Mouse (Mus musculus): ENCODE results near the gene Gm20388. TPM values are rescaled to one million over a fixed set of nuclear protein-coding genes. Genes with fewer than 3 reads are reported as not detected.

Gene Gm20388
- polyA plus RNA-seq (2014; fragmentation: Illumina TruSeq; extraction: RNeasy Lipid Tissue Mini Kit (QIAGEN cat#74804); ENCODE audit: low read depth, low replicate concordance): 24.8 TPM

DNA sequence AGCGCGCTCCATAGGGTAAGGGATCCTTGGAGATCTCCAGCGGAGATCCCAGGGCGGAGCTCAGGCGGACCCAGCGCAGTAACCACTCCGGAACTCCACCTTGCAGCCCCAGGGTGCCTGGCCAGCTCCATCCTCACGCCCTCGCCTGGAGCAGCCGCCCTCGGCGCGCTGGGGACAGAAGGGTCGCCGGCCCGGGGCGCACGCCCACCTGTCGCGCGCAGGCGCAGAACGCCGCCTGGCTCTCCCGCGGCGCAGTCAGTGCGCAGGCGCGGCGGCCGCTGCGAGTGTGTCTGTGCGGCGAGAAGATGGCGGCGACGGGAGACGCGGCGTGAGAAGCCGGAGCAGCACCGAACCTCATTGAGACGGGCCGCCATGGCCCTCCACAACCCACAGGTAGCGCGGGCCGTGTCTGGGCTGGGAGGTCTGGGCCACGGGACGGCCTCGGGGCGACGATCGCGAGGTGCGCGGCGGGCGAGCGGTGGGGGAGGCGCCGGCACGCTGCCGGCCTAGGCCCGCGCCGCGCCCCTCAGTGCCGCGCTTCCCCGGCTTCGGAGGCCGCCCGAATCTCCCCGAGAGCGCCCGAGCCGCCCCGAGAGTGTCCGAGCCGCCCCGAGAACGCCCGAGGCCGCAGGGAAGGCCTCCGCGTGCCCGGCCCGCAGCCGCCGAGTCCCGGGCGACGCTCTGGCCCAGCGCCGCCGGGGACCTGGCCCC, at the start of gene Gm20388:
Gm20388 (plus strand) TSS at position 295 of the 711 bp plus-strand sequence.

DNA sequence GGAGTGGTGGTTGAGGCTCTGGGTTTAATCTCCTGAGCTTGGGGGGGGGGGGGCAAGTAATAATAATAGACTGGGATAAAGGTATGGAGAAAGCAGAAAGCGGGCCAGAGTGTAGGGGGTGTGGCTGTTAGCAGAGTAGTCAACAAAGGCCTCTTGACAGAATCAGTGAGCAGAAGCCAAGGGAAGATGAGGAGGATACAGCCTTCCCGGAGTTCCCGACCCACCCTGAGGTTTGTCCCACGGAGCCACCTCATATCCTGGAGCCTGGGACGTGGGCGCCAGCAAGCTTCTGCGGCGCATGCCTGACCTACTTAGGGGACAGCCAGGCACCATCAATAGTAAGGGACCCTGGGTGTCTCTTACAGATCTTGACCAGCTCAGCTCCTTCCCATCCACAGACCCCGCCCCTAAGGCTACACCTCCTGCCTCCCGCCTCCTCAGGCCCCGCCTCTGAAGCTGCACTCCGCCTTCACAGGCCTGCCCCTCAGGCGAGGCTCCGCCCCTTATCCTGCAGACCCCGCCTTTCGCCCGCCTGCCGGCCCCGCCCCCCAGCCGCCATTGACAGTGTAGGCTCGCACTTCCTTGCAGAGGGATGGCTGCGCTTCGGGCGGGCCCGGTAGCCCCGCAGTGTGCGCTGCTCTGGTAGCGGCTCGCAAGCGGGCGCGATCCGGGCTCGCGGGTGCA, 48.8 kb upstream of the Gm20388 start, which contains the start of gene Klhl36:
Klhl36 (plus strand) TSS at position 561 of the 684 bp plus-strand sequence.

DNA sequence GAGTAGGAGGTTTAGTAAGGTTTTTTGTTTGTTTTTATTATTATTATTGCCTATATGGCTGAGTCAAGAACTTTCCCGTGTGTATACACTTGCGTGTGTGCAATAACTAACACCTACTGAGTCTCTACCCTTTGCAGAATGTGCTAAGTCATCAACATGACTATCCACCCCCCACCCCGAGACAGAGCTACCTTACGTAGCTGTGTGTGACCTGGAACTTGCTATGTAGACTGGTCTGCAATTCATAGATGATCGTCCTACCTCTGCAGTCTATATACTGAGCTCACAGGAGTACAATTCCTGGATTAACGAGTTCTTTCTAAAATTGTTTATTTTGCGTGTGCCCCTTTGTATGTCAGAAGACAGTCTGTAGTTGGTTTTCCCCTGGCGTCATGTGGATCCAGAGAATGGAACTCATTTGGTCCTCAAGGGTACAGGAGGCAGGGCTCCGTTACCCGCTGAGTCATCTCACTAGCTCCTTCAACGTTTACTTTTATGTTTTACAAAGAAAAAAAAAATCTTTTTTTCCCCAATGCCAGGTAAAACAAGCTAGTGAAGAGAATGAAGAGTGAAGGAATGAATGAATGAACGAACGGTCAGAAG, 596 bp upstream of the Gm20388 start, which contains the start of gene Usp10:
Usp10 (plus strand) TSS at position 417 of the 603 bp plus-strand sequence.

DNA sequence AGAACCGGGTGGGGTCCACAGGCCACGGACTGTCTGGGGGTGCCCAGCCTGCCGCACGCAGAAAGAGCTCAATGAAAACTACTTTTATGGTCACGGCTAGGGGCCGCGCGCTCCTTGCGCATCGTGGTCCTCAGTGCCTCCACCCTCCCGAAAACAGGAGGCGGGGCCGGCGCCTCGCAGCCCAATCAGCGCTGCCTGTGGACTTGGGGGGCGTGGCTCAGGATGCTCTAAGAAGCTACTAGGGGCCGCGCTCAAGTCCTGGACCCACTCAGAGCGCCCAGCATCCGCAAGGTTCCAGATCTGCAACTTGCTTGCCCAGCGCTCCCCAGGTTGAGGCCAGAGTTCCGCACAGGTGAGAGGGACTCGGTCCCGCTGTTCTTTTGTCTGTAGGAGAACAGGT, 81.6 kb downstream of the Gm20388 start, which contains the start of gene Crispld2:
Crispld2 (plus strand) TSS at position 190 of the 400 bp plus-strand sequence.

DNA sequence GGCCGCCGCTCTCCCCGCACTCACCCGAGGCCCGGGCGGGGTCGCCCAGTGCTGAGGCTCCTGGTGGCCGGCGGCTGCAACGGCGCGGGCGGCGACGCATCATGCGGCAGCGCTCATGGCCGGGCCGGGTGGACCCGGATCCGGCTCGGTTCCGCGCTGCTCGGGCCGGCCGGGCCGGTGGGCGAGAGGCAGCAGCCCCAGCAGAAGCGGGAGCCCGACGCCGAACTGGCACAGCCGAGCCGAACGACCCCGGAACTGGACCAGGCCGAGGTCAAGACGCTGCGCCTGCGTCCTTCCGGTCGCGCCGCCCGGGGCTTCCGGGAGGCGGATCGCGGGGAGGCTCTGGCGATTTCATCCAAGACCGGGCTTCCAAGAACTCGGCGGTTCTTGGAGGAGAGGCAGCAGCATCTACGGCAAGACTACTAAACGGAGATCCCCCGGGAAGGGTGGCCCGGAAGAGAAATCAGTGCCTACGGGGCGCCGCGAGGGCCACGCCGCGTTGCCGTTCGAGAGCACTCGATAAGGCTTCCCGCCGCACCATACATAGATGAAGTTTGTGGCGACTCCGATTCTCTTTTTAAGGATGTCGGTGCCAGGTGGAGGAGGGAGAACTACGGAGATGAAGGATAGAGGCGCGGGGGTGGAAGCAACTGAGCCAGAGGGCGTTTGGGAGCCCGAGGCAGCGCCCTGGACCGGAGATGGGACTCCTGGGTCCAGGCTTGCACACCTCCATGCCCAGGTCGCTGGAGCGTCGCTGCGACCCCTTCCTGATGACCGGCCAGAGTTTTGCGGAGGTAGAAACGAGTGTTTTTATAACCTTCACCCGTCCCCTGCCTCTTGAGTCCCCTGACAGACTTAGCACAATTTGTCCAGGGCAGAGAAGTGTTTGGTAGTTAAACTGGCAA, 190.7 kb downstream of the Gm20388 start, which contains the start of gene Zdhhc7:
Zdhhc7 (minus strand) TSS at position 415 of the 905 bp plus-strand sequence.

DNA sequence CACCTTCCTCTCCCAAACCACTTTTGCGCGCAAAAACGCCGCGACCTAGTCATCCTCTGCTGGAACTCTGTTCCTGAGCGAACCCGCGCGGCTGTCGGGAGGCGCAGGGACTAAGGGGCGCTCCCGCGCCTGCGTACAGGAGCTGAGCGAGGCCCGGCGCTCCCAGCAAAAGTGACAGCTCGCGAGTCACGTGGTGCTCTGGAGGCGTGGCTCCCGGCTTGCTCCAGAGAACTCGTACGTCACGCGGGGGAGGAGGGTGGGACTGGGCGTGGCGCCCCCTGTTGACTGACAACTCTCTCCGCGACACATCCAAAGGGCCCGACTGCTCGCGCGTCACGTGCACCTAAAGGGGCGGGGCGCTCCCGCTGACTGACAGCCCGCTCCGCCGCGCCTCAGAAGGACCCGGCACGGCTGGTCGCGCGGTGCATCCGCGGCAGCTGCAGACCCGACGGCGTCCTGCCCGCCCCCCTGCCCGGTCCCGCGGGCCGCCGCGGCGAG, 203.2 kb downstream of the Gm20388 start, which contains the start of gene 6430548M08Rik:
6430548M08Rik (plus strand) TSS at position 395 of the 498 bp plus-strand sequence.

DNA sequence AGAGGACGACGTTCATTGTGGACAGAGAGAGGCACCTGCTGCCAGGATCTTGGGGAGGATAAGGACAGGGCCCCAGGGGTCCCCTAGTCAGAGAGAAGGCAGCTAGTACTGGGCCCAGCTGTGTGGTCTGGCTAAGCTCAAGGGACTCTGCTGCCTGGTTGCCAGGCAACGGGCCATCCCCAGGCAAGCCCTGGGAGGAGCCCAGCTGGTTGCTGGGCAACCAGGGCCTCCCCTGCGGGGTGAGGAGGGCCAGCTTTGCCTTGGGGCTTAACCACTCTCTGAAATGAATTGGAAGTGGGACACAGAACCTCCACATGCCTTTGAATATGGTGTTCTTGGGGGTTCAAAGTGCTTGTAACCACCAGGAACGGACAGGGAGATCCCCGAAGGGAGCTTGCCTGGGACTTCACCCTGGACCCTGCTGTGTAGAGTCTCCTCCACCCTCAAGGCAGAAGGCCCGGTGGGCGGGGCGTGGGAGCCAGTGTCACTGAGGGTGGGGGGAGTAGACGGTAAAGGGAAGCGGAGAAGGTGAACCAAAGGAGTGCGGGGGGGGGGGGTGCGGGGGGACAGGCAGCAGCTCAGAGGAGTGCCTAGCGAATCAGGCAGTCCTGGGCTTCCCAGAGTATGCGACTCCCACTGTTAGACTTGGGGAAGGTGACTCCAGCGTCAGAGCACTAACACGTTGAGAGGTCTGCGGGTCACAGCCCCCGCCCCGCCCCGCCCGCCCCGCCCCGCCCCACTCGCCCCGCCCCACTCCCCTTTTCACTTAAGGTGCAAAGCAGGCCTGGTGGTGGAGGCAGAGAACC, 266.9 kb downstream of the Gm20388 start, which contains the start of gene Fam92b:
Fam92b (minus strand) TSS at position 149 of the 806 bp plus-strand sequence.

DNA sequence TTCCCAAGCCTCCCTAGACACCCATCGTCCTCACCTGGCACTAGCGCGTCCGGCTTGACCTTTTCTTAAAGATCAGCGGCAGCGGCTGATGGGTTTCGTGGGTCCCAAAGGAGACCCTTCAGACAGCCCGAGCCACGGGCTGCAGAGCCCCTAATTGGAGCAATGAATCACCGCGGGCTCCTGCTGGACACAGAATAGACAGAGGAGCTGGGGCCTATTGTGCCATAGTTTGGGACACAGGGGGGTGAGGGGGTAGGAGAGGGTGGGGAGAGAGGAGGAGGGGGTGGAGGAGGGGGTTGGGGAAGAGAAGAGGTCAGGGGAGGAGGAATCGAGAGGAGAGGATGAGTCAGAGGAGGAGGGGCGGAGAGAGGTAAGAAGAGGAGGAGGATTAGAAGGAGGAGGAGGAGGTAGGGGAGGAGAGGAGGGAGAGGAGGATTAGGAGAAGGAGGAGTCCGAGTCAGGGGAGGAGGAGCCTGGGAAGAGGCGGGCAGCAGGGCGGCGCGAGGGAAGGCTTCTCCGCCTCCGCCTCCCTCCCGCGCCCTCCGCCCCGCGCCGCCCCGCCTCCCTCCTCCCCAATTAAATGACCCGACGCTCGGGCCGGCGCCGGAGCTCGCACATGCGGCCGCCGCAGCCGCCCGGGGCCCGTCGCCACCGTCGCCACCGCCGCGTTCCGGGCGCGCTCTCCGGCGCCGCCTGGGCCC, 317.4 kb downstream of the Gm20388 start, which contains the start of gene Gse1:
Gse1 (plus strand) TSS at position 566 of the 701 bp plus-strand sequence.

DNA sequence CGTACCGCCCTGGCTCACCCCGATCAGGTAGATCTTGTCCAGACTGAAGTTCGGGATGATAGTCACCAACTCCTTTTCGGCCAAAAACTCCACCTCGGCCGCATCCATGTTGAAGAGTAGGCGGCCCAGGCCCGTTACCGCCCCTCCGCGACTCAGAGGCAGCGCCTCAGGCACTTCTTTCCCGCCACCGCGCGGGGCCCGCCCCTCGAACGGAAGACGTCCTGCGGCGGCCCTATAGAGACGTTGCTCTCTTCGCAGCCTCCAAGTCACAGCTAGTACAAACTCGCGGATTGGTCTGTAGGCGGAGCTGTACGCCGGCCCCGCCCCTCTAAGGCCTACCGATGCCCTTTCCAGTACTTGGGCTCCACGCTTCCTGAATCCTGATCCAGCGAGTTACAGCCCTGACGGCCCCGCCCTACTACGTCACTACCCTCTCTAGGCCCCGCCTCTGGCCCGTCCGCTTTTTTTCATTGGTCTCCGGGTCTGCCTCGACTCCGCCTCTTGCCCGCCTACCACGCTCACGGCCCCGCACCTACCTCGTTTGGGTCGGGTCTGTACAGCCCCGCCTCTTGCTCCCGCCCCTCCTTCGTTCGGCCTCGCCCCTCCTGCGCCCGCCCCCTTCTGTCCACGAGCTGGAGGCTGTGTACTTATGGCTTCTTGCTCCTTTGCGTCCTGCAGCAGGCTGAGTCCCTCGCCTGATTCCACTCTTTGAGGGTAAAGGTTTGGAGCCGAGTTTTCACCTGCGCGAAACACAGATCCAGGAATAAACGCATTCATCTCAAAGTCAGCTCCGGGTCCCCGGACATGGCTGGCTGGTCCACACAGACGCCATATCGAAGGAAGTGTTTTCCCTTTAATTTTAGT, 678.5 kb downstream of the Gm20388 start, which contains the start of gene Gins2:
Gins2 (minus strand) TSS at position 397 of the 864 bp plus-strand sequence.

DNA sequence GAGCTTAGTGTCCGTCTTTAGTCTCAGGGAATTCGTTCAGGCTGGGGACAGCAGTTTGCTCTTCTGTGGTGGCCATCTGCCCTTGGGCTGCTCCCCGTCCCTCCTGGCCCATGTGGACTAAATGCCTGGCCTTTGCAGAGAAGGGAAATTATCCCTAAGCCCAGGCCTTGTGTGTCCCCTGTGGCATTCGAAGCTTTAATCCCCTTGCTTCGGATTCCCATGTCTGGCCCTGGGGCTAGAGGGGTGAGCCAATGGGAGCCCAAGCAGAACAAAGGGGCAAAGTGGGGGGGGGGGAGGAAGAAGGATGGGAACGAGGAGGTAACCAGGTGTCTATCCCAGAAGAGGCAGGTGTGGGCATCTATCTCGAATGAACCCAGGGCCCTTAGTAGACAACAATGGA, 736.9 kb downstream of the Gm20388 start, which contains the start of gene 1190005I06Rik:
1190005I06Rik (minus strand) TSS at position 101 of the 400 bp plus-strand sequence.

DNA sequence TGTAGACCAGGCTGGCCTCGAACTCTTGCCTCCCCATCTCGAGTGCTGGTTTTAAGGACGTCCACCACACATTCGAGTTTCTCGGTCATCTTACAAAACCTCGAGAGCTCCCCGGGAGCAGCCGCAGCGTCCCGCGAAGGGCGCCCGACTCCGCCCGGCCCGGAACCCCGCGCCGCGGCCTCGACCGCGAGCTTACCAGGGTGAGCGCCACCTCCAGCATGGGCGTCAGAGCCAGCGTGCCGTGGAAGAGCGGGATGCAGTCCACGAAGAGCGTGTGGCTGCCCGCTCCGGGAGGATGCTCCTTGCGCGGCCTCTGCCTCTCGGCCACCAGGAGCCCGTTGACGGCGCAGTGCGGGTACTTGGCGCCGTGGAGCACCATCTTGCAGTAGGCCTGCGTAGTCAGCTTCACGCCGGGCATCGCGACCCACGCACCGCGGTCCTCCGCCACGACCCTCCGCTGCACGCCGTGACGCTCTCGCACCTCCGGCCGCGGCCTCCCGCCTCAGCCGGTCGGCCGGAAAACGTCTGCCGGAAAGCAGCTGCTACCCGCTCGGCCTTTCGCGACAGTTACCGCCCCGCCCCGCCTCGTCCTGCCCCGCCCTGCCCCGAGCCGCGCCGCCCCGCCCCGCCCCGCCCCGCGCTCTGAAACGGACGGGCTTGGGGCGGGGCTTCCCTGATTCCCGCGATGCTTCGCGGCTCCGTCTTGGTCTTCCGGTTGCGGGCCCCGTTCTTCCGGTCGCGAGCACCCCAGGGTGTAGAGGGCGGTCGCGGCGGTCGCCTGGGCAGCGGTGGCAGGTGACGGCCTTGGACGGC, 757.1 kb downstream of the Gm20388 start, which contains the start of the genes Gm27021 and Cox4i1:
Gm27021 (minus strand) TSS at position 519 of the 813 bp plus-strand sequence.
Cox4i1 (plus strand) TSS at position 662 of the 813 bp plus-strand sequence.

DNA sequence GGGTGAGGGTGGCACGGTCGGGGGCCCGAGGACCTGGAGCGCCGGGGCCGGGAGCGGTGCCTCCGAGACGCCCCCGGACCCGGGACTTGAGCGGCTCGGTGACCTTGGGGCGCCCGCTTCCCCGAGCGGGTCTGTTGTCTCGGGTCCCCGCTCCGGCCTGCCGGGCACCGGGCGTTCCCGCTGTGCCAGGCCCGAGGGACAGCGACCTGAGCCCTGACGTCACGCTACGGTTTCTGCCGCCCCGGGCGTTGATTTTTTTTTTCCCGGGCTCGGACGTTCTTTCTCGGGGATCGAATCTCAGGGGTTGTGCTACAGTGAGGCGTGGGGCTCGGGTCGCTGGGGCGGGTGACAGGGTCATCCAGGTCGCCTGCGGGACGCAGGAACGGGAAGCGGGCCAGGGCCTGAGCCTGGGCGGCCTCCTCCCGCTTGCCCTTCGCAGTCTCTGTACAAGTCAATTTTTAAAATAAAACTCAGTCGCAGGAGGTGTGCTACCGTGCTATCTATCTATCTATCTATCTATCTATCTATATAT, 757.8 kb downstream of the Gm20388 start, which contains the start of gene Emc8:
Emc8 (minus strand) TSS at position 200 of the 532 bp plus-strand sequence.

DNA sequence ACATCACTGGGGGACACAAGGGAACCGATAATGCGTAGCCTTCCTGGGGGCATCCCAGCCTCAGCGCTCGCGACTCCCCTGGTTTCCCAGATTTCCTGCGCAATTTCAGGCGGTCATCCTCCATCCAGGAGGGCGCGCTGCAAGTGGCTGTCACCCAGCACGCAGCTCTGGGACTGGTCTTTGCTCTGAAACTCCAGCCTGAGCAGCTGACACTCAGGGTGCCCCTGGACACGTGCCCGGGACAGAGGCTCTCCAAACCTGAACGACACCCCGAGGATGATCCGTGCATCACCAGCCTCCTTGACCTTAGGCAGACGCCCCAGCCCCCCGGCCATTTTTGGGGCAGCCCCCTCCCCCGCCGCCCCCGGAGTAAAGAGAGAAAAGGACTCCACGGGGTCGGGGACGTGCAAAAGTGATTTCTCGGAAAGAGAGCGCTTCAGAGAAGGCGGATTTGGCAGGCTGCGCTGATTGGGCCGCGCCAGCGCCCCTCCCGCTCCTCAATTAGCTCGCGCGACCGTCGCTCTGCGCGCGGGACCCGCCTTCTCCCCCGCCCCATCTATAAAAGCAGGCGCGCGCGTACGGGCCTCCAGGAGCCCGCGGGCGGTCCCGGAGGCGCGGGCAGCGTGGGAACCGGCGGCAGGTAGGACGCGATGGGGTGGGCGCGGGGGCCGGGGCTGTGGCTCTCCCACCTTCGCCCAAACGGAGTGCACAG, 825.3 kb downstream of the Gm20388 start, which contains the start of gene Irf8:
Irf8 (plus strand) TSS at position 589 of the 712 bp plus-strand sequence.

DNA sequence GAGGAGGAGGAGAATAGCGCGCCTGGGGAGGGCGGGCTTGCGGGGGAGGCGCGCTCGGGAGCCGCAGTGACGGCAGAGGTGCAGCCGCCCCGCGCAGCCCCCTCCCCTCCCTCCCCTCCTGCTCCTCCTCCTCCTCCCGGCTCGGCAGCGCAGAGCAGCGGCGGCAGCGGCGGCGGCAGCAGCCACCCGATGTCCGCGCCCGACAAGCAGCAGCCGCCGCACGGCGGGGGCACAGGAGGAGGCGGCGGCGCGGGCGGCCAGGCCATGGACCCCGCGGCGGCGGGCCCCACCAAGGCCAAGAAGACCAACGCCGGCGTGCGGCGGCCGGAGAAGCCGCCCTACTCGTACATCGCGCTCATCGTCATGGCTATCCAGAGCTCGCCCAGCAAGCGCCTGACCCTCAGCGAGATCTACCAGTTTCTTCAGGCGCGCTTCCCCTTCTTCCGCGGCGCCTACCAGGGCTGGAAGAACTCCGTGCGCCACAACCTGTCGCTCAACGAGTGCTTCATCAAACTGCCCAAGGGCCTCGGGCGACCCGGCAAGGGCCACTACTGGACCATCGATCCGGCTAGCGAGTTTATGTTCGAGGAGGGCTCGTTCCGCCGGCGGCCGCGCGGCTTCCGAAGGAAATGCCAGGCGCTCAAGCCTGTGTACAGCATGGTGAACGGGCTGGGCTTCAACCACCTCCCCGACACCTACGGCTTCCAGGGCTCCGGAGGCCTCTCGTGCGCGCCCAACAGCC, 1173.7 kb downstream of the Gm20388 start, which contains the start of gene Foxf1:
Foxf1 (plus strand) TSS at position 177 of the 742 bp plus-strand sequence.

